Mouse (Mus musculus) retina, adult 2 months (tissue): ENCODE data around the gene Ddb2.
A peak's percentile ranks its signal among the peaks of the same experiment; 100 is the strongest.
"Not testable (repeated sequence)": the region's sequence is repeated elsewhere in the genome, so short reads cannot be mapped to it uniquely, and the experiment has no call there.

Experiments used
- DNase-seq: peaks from one replicate; pipeline ENCODE4 v3.0.0-alpha.2; 2012; ENCODE audit warnings: low read depth, low spot score

Gene Ddb2

DNA sequence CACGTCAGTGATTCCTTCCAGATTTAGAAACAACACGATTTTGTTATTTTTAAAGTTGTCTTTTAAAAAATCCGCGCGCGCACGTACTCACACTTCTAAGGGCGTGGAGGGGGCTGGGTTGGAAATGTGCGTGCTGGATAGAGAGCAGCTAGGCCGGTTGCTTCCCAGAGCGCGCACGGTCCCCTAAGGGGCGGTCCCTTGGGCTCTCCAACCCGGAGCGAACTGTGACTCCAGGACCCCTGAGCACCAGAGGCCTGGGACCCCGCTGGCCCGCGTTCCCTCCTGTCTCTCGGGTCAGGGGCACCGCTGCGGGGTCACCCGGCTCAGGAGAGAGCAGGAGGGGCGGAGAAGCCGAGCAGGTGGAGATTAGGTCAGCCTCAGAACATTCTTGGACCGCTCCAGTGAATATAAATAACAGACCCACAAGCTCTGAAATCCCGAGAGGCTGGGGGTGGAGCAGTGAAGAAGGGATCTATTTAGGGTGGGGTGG lies 18.9 kb upstream of the Ddb2 start, which contains the start of gene Pacsin3:
Pacsin3 (plus strand) TSS at position 294 of the 490 bp plus-strand sequence.
- DNase-seq, result no peak

DNA sequence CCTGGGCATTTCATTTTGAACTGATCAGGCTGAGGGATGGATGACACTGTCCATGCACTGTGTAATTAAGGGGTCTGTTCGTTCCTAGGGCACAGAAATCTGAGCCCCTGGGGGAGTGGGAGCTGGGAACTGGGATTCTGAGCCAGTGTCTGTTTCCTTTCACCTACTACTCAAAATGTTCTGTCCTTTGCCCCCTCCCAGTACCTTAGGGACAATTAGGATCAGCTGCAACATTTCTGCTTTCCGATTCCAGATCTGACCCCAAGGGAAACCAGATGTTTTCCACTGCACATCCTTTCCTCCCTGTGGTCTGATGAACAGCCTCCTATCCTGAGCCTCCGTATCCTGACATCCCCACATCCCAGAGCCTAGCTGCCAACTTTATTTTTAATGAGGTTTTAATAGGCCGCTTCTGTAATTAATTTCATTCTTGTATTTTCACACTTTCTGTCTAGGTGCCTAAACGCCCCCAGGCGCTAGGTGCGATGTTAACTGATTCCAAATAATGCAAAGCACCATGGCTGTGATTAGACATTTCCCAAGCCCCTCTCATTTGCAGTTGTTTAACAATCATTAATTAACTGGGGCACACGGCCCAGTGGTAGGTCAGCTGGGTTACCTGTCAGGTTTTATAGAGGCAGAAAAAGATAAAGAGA lies 18.1 kb upstream of the Ddb2 start:
- DNase-seq, result no peak

DNA sequence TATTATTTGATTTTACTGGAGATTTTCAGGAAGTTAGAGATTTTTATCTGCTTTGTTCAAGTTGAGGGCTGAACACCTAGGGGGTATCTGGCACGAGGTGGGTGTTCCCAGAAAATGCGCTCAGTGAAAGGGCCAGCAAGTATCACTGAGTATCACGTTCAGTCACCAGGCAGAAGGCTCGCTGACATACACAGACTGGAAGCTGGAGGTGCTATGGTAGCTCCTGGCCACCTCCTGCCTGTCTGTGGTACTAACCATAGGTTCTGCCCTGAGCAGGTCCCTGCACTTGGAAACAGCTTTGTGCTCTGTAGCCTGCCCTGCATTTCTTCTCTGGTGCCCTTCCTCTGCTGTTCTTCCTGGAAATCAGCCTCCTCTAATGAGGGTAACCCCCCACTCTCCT lies 15.7 kb upstream of the Ddb2 start:
- no peak for DNase-seq

DNA sequence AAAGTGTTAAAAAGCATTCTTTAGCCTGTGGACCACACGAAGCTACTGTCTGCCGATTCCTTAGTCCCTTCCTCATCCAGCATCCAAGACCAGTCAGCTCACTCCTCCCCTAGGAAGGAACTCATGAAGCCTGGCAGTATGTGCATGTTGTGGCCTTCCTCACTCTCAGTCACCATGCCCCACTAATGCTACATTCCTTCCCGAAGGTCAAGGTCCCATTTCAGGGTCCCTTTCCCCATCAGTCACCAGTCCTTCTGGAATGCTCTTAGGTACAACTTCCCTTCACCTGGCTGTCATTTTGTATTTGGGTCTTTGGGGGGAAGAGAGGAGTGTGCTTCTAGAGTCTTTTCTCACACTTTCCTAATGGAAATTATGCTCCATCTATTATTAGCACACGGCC lies 15.2 kb upstream of the Ddb2 start:
- DNase-seq, result no peak

DNA sequence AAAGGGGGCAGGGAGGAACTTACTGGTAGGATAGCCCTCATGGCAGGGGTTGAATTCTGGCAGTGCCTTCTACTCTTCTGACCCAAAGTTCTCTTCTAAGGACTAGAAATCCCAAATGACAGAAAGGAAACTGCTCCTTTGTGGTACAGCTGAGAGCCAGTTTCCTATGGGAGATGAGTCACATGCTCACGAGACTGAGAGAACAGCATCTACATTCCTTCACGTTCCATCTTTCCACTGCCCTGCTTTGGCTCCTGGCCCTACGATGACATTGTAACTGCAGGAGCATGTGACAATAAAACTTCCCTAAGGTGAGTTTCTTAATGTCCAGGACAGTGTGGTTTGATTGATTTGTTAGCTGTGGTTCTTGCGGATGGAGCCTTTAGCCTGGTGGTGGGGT lies 11.6 kb upstream of the Ddb2 start:
- DNase-seq, result no peak

DNA sequence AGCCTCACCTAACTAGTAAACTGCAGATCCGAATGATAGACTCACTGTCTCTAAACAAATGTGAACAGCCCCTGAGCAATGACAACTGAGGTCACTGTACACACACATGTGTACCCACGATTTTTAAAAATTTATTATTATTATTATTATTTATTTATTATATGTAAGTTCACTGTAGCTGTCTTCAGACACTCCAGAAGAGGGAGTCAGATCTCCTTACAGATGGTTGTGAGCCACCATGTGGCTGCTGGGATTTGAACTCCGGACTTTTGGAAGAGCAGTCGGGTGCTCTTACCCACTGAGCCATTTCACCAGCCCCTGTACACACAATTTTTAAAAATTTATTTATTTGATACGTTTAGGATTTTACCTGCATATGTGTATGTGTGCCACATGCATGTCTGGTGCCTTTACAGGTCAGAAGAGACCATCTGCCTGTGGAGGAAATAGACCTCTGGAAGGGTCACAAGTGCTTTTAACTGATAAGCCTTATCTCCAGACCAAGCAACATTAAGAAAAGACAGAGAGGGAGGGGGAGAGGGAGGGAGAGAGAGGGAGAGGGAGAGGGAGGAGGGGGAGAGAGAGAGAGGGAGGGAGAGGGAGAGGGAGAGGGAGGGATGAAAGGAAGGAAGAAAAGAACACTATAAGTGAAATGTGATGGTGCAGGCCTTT lies 7.9 kb upstream of the Ddb2 start:
- DNase-seq, result no peak

DNA sequence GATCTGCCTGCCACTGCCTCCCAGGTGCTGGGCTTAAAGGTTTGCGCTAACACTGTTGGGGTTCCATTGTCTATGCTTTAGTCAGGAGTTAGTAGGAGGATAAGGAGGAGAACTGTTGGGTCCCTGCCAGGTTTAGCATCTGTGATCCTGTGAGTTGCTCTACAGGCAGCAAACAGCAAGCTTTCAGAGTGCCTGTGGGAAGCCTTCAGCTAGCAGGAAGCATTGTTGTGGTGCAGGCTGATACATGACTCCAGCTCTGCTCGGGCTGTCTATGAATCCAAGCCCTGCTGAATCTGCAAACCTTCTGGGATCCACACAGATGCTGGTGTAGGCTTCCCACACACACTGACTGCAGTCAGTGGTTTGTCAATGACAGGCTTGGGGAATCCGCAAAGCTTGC lies 6.6 kb upstream of the Ddb2 start:
- no peak for DNase-seq

DNA sequence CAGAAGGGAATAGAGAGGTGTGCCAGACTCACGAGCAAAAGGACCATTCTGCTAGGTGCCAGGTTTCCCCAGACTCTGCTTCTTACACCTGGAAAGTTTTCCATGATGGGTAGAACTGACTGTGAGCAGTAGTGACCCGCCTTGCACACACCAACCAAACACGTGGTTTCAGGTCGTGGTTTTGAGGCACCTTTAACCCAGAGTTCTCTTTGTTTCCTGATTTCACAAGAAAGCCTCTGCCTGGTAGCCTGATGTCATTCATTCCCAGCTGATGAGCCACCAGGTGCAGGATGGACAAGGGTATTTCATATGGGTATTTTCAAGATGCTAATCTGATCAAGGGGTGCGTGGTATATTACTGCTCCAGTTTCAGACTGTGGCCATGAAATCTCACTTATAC lies 5.8 kb upstream of the Ddb2 start:
- DNase-seq, result no peak

DNA sequence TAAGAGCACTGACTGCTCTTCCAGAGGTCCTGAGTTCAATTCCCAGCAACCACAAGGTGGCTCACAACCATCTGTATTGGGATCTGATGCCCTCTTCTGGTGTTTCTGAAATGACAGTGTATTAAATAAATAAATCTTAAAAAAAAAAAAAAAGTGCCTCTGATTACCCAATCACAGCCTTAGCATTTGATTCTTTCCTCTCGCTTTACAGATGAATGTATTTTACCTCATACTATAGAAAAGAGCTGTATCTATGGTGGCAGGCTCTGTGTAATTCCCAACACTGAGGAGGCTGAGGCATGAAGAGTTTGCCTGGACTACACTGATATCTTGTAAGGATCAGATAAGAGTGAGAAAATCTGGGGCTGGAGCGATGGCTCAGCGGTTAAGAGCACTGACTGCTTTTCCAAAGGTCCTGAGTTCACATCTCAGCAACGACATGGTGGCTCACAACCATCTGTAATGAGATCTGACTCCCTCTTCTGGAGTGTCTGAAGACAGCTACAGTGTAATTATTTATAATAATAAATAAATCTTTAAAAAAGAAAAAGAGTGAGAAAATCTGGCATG lies 814 bp upstream of the Ddb2 start:
- DNase-seq, result not testable (repeated sequence)

DNA sequence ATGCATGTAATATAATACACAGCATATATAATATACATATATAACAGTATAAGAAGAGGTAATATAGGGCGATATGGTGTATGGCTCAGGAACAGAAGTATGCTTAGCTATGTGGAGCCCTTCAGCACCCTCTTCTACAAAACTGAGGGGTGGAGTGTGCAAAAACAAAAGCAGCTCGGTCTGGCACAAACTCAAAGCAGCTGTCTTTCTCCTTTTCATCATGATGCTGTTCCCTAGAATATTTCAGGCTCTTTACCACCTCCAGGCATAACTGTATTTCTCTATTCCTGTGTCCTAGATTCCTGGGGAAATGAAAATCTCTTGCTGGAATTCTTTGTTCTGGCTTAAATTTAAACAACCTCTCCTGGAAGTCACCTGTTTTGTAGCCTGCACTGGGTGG lies 7.0 kb downstream of the Ddb2 start:
- DNase-seq, result no peak

DNA sequence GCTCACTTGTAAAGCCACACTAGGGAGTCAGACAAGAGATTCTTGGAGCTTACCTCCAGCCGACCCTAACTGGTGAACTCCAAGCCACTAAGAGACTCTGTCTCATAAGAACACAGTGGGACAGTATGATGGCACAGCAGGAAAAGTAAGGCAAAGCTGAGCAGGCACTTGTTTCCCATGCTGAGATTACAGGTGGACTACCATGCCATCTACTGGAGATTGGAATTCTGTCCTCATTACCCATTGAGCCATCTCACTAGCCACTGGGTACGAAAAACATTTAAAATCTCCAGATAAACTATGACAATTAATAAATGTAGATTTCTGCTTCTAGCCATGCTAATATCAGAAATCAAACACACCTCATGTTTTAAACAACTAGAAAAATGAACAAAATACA lies 13.2 kb downstream of the Ddb2 start:
- DNase-seq, result no peak

DNA sequence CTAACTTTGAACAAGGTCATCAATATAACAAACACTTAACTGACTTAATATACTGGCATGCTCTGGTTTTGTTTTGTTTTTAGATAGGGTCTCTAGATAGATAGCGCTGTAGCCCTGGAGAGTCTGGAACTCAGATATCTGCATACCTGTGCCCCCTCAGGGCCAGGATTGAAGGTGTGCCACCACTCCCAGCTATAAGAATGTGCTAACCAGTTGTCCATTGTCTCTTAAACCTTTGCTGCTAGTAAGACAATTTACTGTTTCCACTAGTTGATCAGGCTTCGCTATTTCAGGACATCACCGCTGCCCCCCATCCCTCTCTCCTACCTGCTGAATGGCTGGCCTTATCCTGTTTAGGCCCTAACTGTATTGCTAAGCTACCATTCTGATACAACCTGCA lies 16.3 kb downstream of the Ddb2 start:
- DNase-seq, result no peak

DNA sequence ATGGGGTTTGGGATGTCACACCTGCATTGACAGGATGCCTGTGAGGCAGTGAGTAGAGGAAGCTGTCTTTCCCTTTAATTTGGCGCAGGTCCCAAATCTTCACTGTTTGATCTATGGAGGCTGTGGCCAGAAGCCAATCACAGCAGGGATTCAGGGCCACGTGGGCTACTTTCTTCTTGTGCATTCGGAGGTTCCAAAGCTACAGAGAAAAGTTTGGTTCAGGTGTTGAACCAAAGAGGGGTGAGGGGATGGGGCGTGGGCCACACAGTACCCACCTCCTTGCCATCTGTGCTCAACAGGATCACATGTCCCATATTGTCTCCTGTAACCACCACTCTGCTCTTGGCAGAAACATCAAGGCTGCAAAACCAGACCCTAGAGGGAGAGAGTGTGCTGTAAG lies 19.8 kb downstream of the Ddb2 start:
- no peak for DNase-seq

DNA sequence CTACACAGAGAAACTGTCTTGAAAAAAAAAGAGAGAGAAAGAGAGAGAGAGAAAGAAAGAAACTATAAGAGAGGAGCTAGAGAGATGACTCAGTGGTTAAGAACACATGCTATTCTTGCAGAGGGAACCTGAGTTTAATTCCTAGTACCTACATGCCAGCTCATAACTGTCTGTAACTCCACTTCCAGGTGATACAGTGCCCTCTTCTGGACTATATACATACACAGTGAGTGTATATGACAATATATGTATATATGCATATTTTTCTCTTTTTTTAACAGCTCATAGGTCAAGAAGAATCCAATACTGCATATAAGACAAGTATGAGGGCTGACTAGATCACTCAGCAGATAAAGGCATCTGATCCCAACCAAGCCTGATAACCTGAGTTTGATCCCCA lies 23.5 kb downstream of the Ddb2 start:
- DNase-seq, result no peak

DNA sequence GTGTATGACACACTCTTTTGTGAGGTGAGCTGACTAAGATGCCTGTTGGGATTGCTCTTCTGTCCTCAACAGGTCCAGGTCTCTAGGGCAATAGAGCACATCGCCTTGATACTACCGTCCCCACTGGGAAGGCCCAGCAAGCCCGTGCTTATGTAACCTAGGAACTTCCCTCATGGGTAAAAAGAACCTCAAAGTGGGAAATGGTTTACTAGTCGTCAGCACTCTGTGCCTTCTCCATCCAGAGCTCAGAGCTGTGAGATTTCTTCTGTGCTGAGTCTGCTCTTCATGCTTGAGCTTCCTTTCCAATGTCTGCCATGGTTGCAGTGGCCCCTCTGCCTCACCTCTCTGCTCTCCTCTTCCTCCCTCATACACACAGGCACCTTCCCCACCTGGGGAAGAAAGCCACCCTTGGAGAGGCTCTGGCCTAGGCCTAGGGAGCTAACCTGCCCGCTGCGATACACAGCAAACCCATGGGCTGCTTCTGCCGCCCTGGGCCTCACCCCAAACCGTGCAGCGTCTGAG lies 30.5 kb downstream of the Ddb2 start:
- no peak for DNase-seq

DNA sequence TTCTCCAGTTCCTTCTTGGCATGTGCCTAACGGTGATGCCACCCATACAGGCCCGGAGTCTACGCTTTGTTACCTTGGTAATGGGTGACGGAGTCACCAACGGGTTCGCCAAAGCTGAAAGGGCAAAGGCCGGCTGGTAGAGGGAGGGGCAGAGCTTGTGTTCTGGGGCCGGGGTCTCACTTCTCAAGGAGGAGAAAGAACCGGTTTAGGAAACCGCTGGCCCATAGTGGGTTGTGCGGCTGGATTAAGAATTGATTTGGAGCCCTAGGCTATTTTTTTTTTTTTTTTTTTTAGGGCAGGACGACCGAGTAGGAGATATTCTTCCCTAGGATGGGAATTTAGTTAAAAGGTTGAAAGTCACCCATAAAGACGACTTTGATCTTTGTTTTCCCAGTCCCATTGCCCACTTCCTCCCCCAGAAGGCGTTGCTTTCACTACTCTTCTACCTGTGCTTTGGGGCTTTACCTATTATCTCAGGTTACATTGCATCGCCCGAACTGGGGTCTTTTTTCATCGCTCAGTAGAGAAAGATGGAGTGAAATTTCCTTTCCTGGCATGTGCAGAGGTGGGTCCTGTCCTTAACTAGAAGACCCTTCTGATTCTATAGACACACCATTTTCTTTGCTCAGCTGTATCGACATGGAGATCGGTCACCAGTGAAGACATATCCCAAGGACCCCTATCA lies 33.7 kb downstream of the Ddb2 start:
- DNase-seq, result no peak

DNA sequence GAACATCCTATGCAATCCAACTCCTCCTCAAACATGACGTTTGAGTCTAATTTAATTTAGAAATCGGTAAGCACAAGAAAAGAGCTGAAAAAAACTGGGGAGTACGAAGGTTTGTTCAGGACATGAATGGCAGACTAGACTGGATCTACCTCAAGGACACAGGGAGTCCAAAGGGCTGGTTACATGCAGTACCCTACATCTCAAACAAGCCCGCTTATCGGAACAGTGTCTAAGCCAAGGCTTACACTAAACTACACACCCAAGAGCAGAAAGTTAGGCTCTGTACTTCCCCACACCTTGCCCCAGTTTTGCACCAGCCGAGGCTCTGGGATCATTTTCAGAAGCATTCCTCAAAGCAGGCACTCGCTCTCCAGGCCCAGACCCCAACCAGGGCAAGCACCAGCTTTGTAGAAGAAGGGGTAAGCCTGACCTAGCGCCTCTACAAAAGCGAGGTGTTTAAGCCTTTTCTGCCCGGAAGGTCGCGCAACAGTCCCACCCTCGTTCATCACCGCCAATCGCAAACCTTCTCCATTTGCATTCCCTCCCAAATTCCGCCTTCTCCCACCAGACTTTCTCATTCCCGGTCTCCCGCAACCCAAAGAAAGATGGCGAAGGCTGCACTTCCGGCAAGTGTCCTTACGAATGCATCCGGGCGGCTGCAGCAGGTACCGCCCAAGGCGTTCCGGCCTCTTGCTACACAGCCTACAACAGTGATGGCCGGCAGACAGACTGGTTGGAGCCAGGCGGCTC lies 34.4 kb downstream of the Ddb2 start, which contains the start of the genes Nr1h3 and Acp2:
Nr1h3 (minus strand) TSS at position 613 of the 750 bp plus-strand sequence.
Acp2 (plus strand) TSS at position 664 of the 750 bp plus-strand sequence.
- DNase-seq, result peak; percentile 78

DNA sequence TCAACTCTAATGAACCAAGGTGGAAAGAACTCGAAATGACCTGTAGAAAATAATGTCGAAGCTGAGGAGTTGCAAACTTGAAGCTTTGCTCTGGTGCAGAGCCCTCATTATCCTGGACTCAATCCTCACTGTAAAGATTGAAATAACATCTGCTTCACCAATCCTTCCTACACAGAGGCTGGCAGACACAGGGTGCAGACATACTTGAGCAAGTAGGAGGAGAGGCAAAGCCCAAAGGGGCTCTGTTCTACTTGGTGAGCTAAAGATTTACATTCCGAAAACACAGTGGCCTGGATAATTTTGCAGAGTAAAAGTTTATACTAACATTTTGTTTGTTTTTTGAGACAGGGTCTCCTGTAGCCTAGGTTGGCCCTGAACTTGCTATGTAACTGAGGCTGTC lies 37.9 kb downstream of the Ddb2 start:
- DNase-seq, result no peak

DNA sequence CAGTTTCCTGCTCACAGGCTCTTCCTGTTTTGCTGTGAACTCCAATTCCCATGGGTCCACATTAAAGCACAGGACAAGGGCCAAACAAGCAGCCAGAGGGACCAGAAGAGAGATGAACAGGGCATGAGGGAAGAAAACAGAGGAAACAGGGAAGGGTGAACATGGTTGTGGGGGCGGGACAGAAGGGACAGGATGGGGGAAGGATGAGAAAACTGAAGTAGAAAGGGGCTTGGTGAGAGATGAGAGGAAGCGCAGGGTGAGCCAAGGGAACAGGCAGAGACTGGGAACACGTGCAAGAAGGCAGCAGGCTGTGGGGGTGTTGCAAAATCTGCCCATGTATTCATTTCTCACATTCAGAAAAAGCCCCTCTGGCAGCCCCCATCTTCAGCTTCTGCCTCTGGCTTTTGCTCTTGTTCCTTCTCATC lies 40.2 kb downstream of the Ddb2 start:
- DNase-seq, result no peak

DNA sequence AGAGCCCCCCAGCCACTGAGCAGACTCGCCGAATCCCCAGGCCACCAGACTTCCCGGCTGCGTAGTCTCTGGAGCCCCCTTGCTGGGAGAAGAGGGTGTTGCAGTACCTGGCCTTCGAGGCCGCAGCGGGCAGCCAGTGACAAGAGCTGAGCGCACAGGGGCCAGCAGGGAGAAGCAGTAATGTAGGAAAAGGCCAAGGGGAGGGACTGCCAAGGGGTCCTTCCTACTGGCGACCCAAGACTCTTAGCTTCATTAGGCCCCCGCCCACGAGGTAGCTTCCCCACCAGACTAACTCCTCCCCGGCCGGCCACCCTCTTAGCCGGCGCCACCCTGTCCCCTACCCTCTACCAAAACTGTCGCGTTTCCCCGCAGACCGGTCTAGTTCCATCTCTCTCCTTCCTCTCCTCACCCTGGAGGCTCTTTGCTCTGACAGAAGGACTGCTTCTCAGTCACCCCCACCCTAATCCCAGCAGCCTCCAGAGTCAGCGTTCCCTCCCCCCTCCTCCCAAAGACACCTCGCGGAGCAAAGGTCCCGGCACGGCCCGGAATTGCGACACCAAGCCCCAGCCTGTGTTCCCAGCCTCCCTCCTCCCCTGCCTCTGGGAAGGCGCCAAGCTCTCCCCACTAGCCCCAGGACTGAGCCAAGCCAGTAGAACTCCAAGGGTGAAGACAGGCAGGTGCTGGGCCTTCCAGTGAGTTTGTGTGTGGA lies 42.0 kb downstream of the Ddb2 start:
- no peak for DNase-seq

DNA sequence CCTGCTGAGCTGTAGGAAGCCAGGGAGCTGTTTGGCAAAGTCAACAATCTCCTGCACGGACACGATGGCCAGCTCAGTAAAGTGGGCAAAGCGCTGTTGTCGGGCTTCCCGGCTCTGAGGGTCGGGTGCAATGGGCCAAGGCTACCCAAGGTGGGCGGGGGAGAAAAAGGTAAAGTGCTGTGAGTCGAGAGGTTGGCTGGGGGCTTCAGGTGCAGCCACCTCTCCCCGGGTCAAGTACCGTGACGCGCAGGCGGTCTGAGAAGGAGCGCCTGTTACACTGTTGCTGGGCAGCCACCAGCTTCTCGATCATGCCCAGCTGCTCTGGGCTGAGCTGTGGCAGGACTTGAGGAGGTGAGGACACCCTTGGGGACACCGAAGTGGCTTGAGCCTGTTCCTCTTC lies 46.3 kb downstream of the Ddb2 start:
- no peak for DNase-seq
